Mouse (Mus musculus): ENCODE data around the gene Fam160a1. TPM values are rescaled to one million over a fixed set of nuclear protein-coding genes. Genes with fewer than 3 reads are reported as not detected.

The Fam160a1 gene
- polyA plus RNA-seq, 1 experiment = 8.9 TPM

- Histone ChIP-seq H3K36me3 (ENCODE audit: control insufficient read depth, insufficient read depth) (no peaks in the 10 kb centered on the region), H3K4me3 (ENCODE audit: insufficient read depth, poor library complexity, severe bottlenecking) (no peak overlapping the region), H3ac (ENCODE audit: control insufficient read depth, insufficient read length, low read depth) (no peak overlapping the region), H3K27me3 (ENCODE audit: control insufficient read depth, insufficient read depth, insufficient read length) (no peaks in the 10 kb centered on the region), H3K79me2 (ENCODE audit: control insufficient read depth, insufficient read depth) (no peaks in the 10 kb centered on the region), H3K79me3 (ENCODE audit: low read depth) (no peaks in the 10 kb centered on the region)
- TF ChIP-seq USF1 (IDR thresholded peaks at IDR 0.05; ENCODE audit: low read depth) (no peak), MYOD1 (IDR thresholded peaks at IDR 0.05; ENCODE audit: control insufficient read depth, insufficient read length, low read depth) (no peak)
Measured at GRCm38 (mm10) chr3:85666166-85666565, 150.9 kb downstream of the Fam160a1 start.

- no peaks in the 10 kb centered on the region for H3K36me3 ChIP-seq (ENCODE audit: control insufficient read depth, insufficient read depth)
- no peaks in the 10 kb centered on the region for H3K27me3 ChIP-seq (ENCODE audit: control insufficient read depth, insufficient read depth, insufficient read length)
- no peak overlapping the region for H3ac ChIP-seq (ENCODE audit: control insufficient read depth, insufficient read length, low read depth)
- H3K79me2 ChIP-seq (ENCODE audit: control insufficient read depth, insufficient read depth) = no peaks in the 10 kb centered on the region
- no peaks in the 10 kb centered on the region for H3K79me3 ChIP-seq (ENCODE audit: low read depth)
- TF ChIP-seq CEBPB (IDR thresholded peaks at IDR 0.05; ENCODE audit: low read depth) (no peak), MYOD1 (IDR thresholded peaks at IDR 0.05; ENCODE audit: control insufficient read depth, insufficient read length, low read depth) (no peak), FOSL1 (IDR thresholded peaks at IDR 0.05; ENCODE audit: insufficient read depth, low read length, poor library complexity, severe bottlenecking) (no peak), MYOG (IDR thresholded peaks at IDR 0.05; ENCODE audit: control insufficient read depth, extremely low read depth, insufficient read length) (no peak), MAX (IDR thresholded peaks at IDR 0.05) (no peak), USF1 (IDR thresholded peaks at IDR 0.05; ENCODE audit: low read depth) (no peak), CTCF (IDR thresholded peaks at IDR 0.05; ENCODE audit: control insufficient read depth, insufficient read depth, insufficient read length) (no peak)
- H3K4me3 ChIP-seq (ENCODE audit: insufficient read depth, poor library complexity, severe bottlenecking) = no peak overlapping the region
Measured at GRCm38 (mm10) chr3:85664591-85665171, 152.4 kb downstream of the Fam160a1 start.

- Histone ChIP-seq H3K79me3 (ENCODE audit: low read depth) (no peaks in the 10 kb centered on the region), H3ac (ENCODE audit: control insufficient read depth, insufficient read length, low read depth) (no peak overlapping the region), H3K27me3 (ENCODE audit: control insufficient read depth, insufficient read depth, insufficient read length) (no peaks in the 10 kb centered on the region), H3K4me3 (ENCODE audit: insufficient read depth, poor library complexity, severe bottlenecking) (no peak overlapping the region), H3K36me3 (ENCODE audit: control insufficient read depth, insufficient read depth) (no peaks in the 10 kb centered on the region), H3K79me2 (ENCODE audit: control insufficient read depth, insufficient read depth) (no peaks in the 10 kb centered on the region)
- TF ChIP-seq MAX (IDR thresholded peaks at IDR 0.05) = no peak
- no peak for TF ChIP-seq CTCF (IDR thresholded peaks at IDR 0.05; ENCODE audit: control insufficient read depth, insufficient read depth, insufficient read length)
- no peak for TF ChIP-seq MYOD1 (IDR thresholded peaks at IDR 0.05; ENCODE audit: control insufficient read depth, insufficient read length, low read depth)
- no peak for TF ChIP-seq USF1 (IDR thresholded peaks at IDR 0.05; ENCODE audit: low read depth)
- no peak for TF ChIP-seq MYOG (IDR thresholded peaks at IDR 0.05; ENCODE audit: control insufficient read depth, extremely low read depth, insufficient read length)
- no peak for TF ChIP-seq CEBPB (IDR thresholded peaks at IDR 0.05; ENCODE audit: low read depth)
- no peak for TF ChIP-seq FOSL1 (IDR thresholded peaks at IDR 0.05; ENCODE audit: insufficient read depth, low read length, poor library complexity, severe bottlenecking)
Measured at GRCm38 (mm10) chr3:85663826-85664225, 153.3 kb downstream of the Fam160a1 start.

GRCm38 (mm10) chr3:85661926-85662813, 154.9 kb downstream of the Fam160a1 start:
- no peaks in the 10 kb centered on the region for H3K79me2 ChIP-seq (ENCODE audit: control insufficient read depth, insufficient read depth)
- TF ChIP-seq MYOG (IDR thresholded peaks at IDR 0.05; ENCODE audit: control insufficient read depth, extremely low read depth, insufficient read length) = no peak
- no peak for TF ChIP-seq FOSL1 (IDR thresholded peaks at IDR 0.05; ENCODE audit: insufficient read depth, low read length, poor library complexity, severe bottlenecking)
- TF ChIP-seq MAX (IDR thresholded peaks at IDR 0.05) = no peak
- TF ChIP-seq USF1 (IDR thresholded peaks at IDR 0.05; ENCODE audit: low read depth) = no peak
- TF ChIP-seq MYOD1 (IDR thresholded peaks at IDR 0.05; ENCODE audit: control insufficient read depth, insufficient read length, low read depth) = no peak
- no peak for TF ChIP-seq CTCF (IDR thresholded peaks at IDR 0.05; ENCODE audit: control insufficient read depth, insufficient read depth, insufficient read length)
- TF ChIP-seq CEBPB (IDR thresholded peaks at IDR 0.05; ENCODE audit: low read depth) = no peak
- H3K36me3 ChIP-seq (ENCODE audit: control insufficient read depth, insufficient read depth) = no peaks in the 10 kb centered on the region
- H3K27me3 ChIP-seq (ENCODE audit: control insufficient read depth, insufficient read depth, insufficient read length) = no peaks in the 10 kb centered on the region
- no peak overlapping the region for H3ac ChIP-seq (ENCODE audit: control insufficient read depth, insufficient read length, low read depth)
- H3K4me3 ChIP-seq (ENCODE audit: insufficient read depth, poor library complexity, severe bottlenecking) = no peak overlapping the region
- H3K79me3 ChIP-seq (ENCODE audit: low read depth) = no peaks in the 10 kb centered on the region

- Histone ChIP-seq H3ac (ENCODE audit: control insufficient read depth, insufficient read length, low read depth) (no peak overlapping the region), H3K36me3 (ENCODE audit: control insufficient read depth, insufficient read depth) (no peaks in the 10 kb centered on the region)
- no peak for TF ChIP-seq MAX (IDR thresholded peaks at IDR 0.05)
- no peak for TF ChIP-seq MYOG (IDR thresholded peaks at IDR 0.05; ENCODE audit: control insufficient read depth, extremely low read depth, insufficient read length)
- no peak for TF ChIP-seq FOSL1 (IDR thresholded peaks at IDR 0.05; ENCODE audit: insufficient read depth, low read length, poor library complexity, severe bottlenecking)
Measured at GRCm38 (mm10) chr3:85659681-85660080, 157.4 kb downstream of the Fam160a1 start.

More at GRCm38 (mm10) chr3:85659681-85660080, 157.4 kb downstream of the Fam160a1 start:
- no peak overlapping the region for H3K4me3 ChIP-seq (ENCODE audit: insufficient read depth, poor library complexity, severe bottlenecking)
- no peaks in the 10 kb centered on the region for H3K79me2 ChIP-seq (ENCODE audit: control insufficient read depth, insufficient read depth)
- no peaks in the 10 kb centered on the region for H3K79me3 ChIP-seq (ENCODE audit: low read depth)
- no peaks in the 10 kb centered on the region for H3K27me3 ChIP-seq (ENCODE audit: control insufficient read depth, insufficient read depth, insufficient read length)

Measured in C2C12 (cell line).